14 mouse cellular contexts compared by ENCODE assay signal in the genomic region with DNA sequence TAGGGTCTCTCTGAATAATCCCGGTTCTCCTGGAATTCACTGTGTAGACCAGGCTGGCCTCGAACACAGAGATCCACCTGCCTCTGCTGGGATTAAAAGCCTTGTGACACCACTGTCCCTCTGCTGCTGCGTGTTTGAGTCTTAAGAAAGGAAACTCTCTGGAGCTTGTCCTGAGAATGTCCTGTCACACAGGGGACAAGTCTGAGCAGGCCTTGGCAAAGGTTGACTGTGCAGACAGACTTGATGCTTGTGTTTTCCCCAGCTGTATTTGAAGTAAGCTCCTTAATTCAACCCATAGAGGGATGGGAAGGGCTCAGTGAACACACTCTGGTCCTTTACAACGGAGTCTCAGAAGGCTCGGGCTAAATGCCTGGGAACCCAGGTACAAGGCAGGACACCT.
DNase-seq lines count a peak whose midpoint lies in the region; ATAC-seq and TF ChIP-seq lines count a peak whose summit lies in the region.
"Had no signal": no experiment of that assay in that cellular context is flagged by ENCODE, and none has a peak within 500 bp of the region (broad histone marks: within the 10 kb centered on the region; RNA-seq: fewer than 3 reads in every experiment).

No protein-coding gene starts in this region.

- H3K4me2 ChIP-seq in embryonic facial prominence, embryonic 14.5 days (ENCODE audit: low read depth, low read length) = no peak overlapping the region
- H3K4me2 ChIP-seq in intestine, postnatal 0 days (replicated peaks; ENCODE audit: low read depth) = peak overlapping the region; percentile 49; the same call in 1 of the 2 replicates
- H3K4me2 ChIP-seq in hindbrain, embryonic 14.5 days (replicated peaks) = no peak overlapping the region
- H3K4me2 ChIP-seq: liver, embryonic 11.5 days had no signal

- intact Hi-C loops in left cerebral cortex, adult 2 months (cut with DNase I) = loop anchor here (5.0 kb wide), 1 partner anchor 424 kb away; no protein-coding TSS in a partner anchor

- TF ChIP-seq CTCF in left cerebral cortex, adult 2 months (IDR thresholded peaks at IDR 0.05) = no peak
- no peak for TF ChIP-seq CTCF in intestine, postnatal 0 days (IDR thresholded peaks at IDR 0.05; ENCODE audit: low read depth)

- H3K9ac ChIP-seq in embryonic facial prominence, embryonic 14.5 days (ENCODE audit: low read depth, low read length) = no peak overlapping the region
- H3K9ac ChIP-seq in intestine, postnatal 0 days (ENCODE audit: low read depth, low read length) = no peak overlapping the region
- no peak overlapping the region for H3K9ac ChIP-seq in hindbrain, embryonic 14.5 days

- WGBS in embryonic facial prominence, embryonic 14.5 days = 70% methylated on average over 5 of the region's 5 CpGs
- WGBS in embryonic facial prominence, embryonic 10.5 days = 82% methylated on average over 5 of the region's 5 CpGs
- WGBS in intestine, postnatal 0 days = 85% methylated on average over 5 of the region's 5 CpGs
- 90% methylated on average over 5 of the region's 5 CpGs for WGBS in hindbrain, embryonic 14.5 days

- peak; percentile 41 for DNase-seq in embryonic facial prominence, embryonic 14.5 days (ENCODE audit: low spot score)
- DNase-seq in embryonic facial prominence, embryonic 10.5 days (ENCODE audit: low spot score) = no peak
- no peak for DNase-seq in left cerebral cortex, adult 2 months (ENCODE audit: extremely low spot score in 1 of 2, low spot score in 2 of 2)
- DNase-seq in left cerebral cortex, adult 18-20 months (ENCODE audit: low spot score in 2 of 2) = no peak
- DNase-seq in NIH3T3 (ENCODE audit: low read depth) = peak; percentile 12
- no peak for DNase-seq in hindbrain, embryonic 14.5 days (ENCODE audit: low spot score)
- no peak for DNase-seq in ovary, postnatal 10 days (ENCODE audit: low spot score)
- DNase-seq: cerebellum, adult 11 months; kidney, adult 18-20 months; kidney, postnatal 36 days had no signal

- H3K36me3 ChIP-seq in embryonic facial prominence, embryonic 14.5 days (ENCODE audit: control insufficient read depth, insufficient read depth, low read length) = 0 out of 2 replicates have a peak, but pooled peaks cover 3% of the 10 kb centered on the region
- peaks cover 6% of the 10 kb centered on the region; the same call in 1 of the 2 replicates for H3K36me3 ChIP-seq in embryonic facial prominence, embryonic 10.5 days (replicated peaks)
- H3K36me3 ChIP-seq in intestine, postnatal 0 days (ENCODE audit: control insufficient read depth, insufficient read depth) = no peaks in the 10 kb centered on the region
- peaks cover 52% of the 10 kb centered on the region for H3K36me3 ChIP-seq in hindbrain, embryonic 14.5 days (replicated peaks; ENCODE audit: control insufficient read depth, insufficient read depth)

- no peaks in the 10 kb centered on the region for H3K4me1 ChIP-seq in embryonic facial prominence, embryonic 14.5 days (ENCODE audit: control insufficient read depth, insufficient read depth, low read length)
- H3K4me1 ChIP-seq in embryonic facial prominence, embryonic 10.5 days = no peaks in the 10 kb centered on the region
- no peaks in the 10 kb centered on the region for H3K4me1 ChIP-seq in intestine, postnatal 0 days (replicated peaks; ENCODE audit: control insufficient read depth, insufficient read depth, low read length)
- 0 out of 2 replicates have a peak, but pooled peaks cover 3% of the 10 kb centered on the region for H3K4me1 ChIP-seq in hindbrain, embryonic 14.5 days (replicated peaks; ENCODE audit: control insufficient read depth, insufficient read depth, low read length)
- H3K4me1 ChIP-seq: hindbrain, embryonic 10.5 days had no signal

- no peaks in the 10 kb centered on the region for H3K27me3 ChIP-seq in embryonic facial prominence, embryonic 14.5 days (replicated peaks; ENCODE audit: control insufficient read depth, insufficient read depth, low read length)
- no peaks in the 10 kb centered on the region for H3K27me3 ChIP-seq in embryonic facial prominence, embryonic 10.5 days (replicated peaks; ENCODE audit: low read depth, poor library complexity, severe bottlenecking)
- H3K27me3 ChIP-seq in intestine, postnatal 0 days (replicated peaks; ENCODE audit: control insufficient read depth, insufficient read depth, low read length) = no peaks in the 10 kb centered on the region
- no peaks in the 10 kb centered on the region for H3K27me3 ChIP-seq in hindbrain, embryonic 14.5 days (ENCODE audit: control insufficient read depth, insufficient read depth, low read length)

- no peaks in the 10 kb centered on the region for H3K9me3 ChIP-seq in embryonic facial prominence, embryonic 14.5 days (ENCODE audit: control insufficient read depth, low read length)
- H3K9me3 ChIP-seq in embryonic facial prominence, embryonic 10.5 days = no peaks in the 10 kb centered on the region
- H3K9me3 ChIP-seq in intestine, postnatal 0 days (ENCODE audit: control insufficient read depth) = no peaks in the 10 kb centered on the region
- H3K9me3 ChIP-seq in hindbrain, embryonic 14.5 days (ENCODE audit: control insufficient read depth, low read length) = no peaks in the 10 kb centered on the region
- H3K9me3 ChIP-seq: hindbrain, embryonic 10.5 days had no signal

- H3K4me3 ChIP-seq in embryonic facial prominence, embryonic 14.5 days (ENCODE audit: low read depth, low read length) = no peak overlapping the region
- H3K4me3 ChIP-seq in embryonic facial prominence, embryonic 10.5 days = no peak overlapping the region
- no peak overlapping the region for H3K4me3 ChIP-seq in left cerebral cortex, adult 2 months
- no peak overlapping the region for H3K4me3 ChIP-seq in intestine, postnatal 0 days (ENCODE audit: low read depth, low read length)
- H3K4me3 ChIP-seq in hindbrain, embryonic 14.5 days (replicated peaks; ENCODE audit: low read length) = no peak overlapping the region
- H3K4me3 ChIP-seq: hindbrain, embryonic 10.5 days had no signal

- ATAC-seq in embryonic facial prominence, embryonic 14.5 days (ENCODE audit: low read depth) = 0 out of 2 replicates have a peak, but pooled peaks have one; percentile 30
- ATAC-seq in intestine, postnatal 0 days = 0 out of 2 replicates have a peak, but pooled peaks have one; percentile 7
- no peak for ATAC-seq in hindbrain, embryonic 14.5 days (ENCODE audit: low FRiP score)
- ATAC-seq: midbrain, embryonic 16.5 days had no signal

- no peak overlapping the region for H3K27ac ChIP-seq in embryonic facial prominence, embryonic 14.5 days (replicated peaks; ENCODE audit: low read depth, low read length)
- H3K27ac ChIP-seq in embryonic facial prominence, embryonic 10.5 days (replicated peaks) = no peak overlapping the region
- peak overlapping the region; percentile 19; the same call in 1 of the 2 replicates for H3K27ac ChIP-seq in left cerebral cortex, adult 2 months
- no peak overlapping the region for H3K27ac ChIP-seq in intestine, postnatal 0 days (ENCODE audit: low read depth, low read length)
- no peak overlapping the region for H3K27ac ChIP-seq in hindbrain, embryonic 14.5 days
- H3K27ac ChIP-seq: hindbrain, embryonic 10.5 days had no signal

Comparison
In these comparisons a context has a peak if more than half of its experiments do, and no peak if none do; other contexts are left out.
1. DNase-seq: peak in embryonic facial prominence, embryonic 14.5 days (single experiment) and NIH3T3 (single experiment); none in embryonic facial prominence, embryonic 10.5 days (single experiment), left cerebral cortex, adult 2 months (0 of 2), left cerebral cortex, adult 18-20 months (0 of 2), hindbrain, embryonic 14.5 days (single experiment) and ovary, postnatal 10 days (single experiment).